Mouse (Mus musculus): ENCODE measurements at regions not wholly inside any gene's neighbourhood (a gene's known extent, or its start where the extent isn't known, plus 50 kb on each side); places are given as distances from the start of the nearest gene placed in this dataset.

- TF ChIP-seq EP300 (IDR thresholded peaks at IDR 0.05; ENCODE audit: low read depth) = no peak
- TF ChIP-seq CTCF (IDR thresholded peaks at IDR 0.05; ENCODE audit: low read depth) = no peak
These were observed 218.7 kb upstream of the Gm11042 start for GRCm38 (mm10) chr12:74534882-74535281.

Data from liver, postnatal 0 days (tissue).